Comparison of ENCODE assay signal across 9 mouse cellular contexts in the genomic region with DNA sequence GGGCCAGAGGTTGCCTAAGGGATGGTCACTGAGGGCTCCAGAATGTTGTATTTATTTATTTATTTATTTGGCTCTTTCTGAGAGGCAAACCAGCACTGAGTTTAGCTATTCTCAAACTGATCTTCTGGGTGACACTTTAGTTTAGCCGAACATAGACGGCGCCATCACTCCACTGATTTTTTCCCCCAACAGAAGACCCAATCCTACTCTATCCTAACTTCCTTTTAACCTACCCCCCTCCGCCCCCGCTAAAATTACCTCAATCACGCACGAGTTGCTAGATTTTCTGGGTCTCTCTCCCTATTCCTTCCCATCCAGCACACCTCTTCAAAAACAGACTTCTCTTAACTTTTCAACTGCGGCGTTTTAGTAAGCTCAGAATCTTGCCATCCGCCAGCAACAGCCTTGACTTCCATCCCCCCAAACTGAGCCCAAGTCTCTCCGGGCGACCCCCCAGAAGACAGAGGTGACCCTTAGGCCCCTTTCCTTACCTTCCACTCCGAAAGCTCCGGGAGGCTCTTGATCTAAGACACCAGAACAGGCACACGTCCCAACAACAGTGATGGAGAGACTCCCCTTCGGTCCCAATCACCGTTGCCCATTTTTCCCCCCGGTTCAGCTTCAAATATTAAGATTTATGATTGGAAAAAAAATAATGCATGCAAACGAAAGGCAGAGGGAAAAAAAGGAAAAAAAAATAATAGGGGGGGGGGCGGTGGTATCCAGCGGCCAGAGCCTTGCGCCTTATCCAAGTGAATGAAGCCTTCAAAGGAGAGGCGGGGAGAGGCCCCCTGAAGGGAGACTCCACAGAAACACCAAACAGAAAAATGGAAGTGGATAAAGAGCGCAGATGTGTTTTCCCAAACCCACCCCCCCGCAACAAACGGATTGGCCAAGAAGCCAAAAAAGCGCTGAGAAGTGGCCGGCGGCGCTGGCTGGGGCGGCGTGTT. TPM values are rescaled to one million over a fixed set of nuclear protein-coding genes. Genes with fewer than 3 reads are reported as not detected.
A peak's percentile ranks its signal among the peaks of the same experiment; 100 is the strongest.
DNase-seq lines count a peak whose midpoint lies in the region; ATAC-seq and TF ChIP-seq lines count a peak whose summit lies in the region.
"Had no signal": no experiment of that assay in that cellular context is flagged by ENCODE, and none has a peak within 500 bp of the region (broad histone marks: within the 10 kb centered on the region; RNA-seq: fewer than 3 reads in every experiment).

A gene (minus strand): TSS at position 737 of the 950 bp plus-strand sequence.

- H3K27ac ChIP-seq in kidney, adult 2 months (ENCODE audit: insufficient read depth, low read depth, low read length), result no peak within 1 kb of the TSS
- no peak within 1 kb of the TSS for H3K27ac ChIP-seq in intestine, embryonic 16.5 days (ENCODE audit: low read length)
- no peak within 1 kb of the TSS for H3K27ac ChIP-seq in liver, embryonic 16.5 days (ENCODE audit: low read length)
- no peak within 1 kb of the TSS for H3K27ac ChIP-seq in stomach, embryonic 16.5 days (ENCODE audit: low read length)

- ATAC-seq in intestine, embryonic 16.5 days, result peak; percentile 17; the same call in 1 of the 2 replicates
- ATAC-seq in liver, embryonic 16.5 days (ENCODE audit: low read depth), result no peak
- ATAC-seq in stomach, embryonic 16.5 days (ENCODE audit: insufficient read depth, low FRiP score), result peak; percentile 25; the same call in 1 of the 2 replicates

- DNase-seq in kidney, adult 2 months, result no peak
- no peak for DNase-seq in kidney, postnatal 25 days
- DNase-seq in embryo, embryonic 11 days, result peak; percentile 21
- DNase-seq in gastrocnemius, postnatal 14 days, result no peak
- no peak for DNase-seq in urinary bladder, postnatal 10 days (ENCODE audit: low spot score)

- WGBS in kidney, adult 2 months, result 4% methylated on average over 32 of the region's 32 CpGs
- WGBS in intestine, embryonic 16.5 days, result 5% methylated on average over 32 of the region's 32 CpGs
- WGBS in liver, embryonic 16.5 days (ENCODE audit: insufficient replicate concordance), result 5% methylated on average over 31 of the region's 32 CpGs
- WGBS in stomach, embryonic 16.5 days, result 4% methylated on average over 31 of the region's 32 CpGs

- peak within 1 kb of the TSS; percentile 83 for H3K4me2 ChIP-seq in intestine, embryonic 16.5 days (ENCODE audit: low read depth, low read length)
- peak within 1 kb of the TSS; percentile 46 for H3K4me2 ChIP-seq in liver, embryonic 16.5 days (ENCODE audit: low read depth, low read length)
- H3K4me2 ChIP-seq in stomach, embryonic 16.5 days (ENCODE audit: low read depth, low read length), result peak within 1 kb of the TSS; percentile 86

- no peak for TF ChIP-seq POLR2A in kidney, adult 2 months (IDR thresholded peaks at IDR 0.05; ENCODE audit: low read depth, low read length)

- no peak for TF ChIP-seq CTCF in kidney, adult 2 months (conservative IDR thresholded peaks at IDR 0.05; ENCODE audit: insufficient read depth, insufficient read length, low read depth, low read length)

- H3K4me1 ChIP-seq in kidney, adult 2 months (ENCODE audit: control insufficient read depth, insufficient read depth, low read length), result no peaks in the 10 kb centered on the region
- peaks cover 5% of the 10 kb centered on the region; the same call in 1 of the 2 replicates for H3K4me1 ChIP-seq in intestine, embryonic 16.5 days (ENCODE audit: control insufficient read depth, insufficient read depth, low read length)
- H3K4me1 ChIP-seq in liver, embryonic 16.5 days (ENCODE audit: control insufficient read depth, low read depth, low read length), result no peaks in the 10 kb centered on the region
- H3K4me1 ChIP-seq in stomach, embryonic 16.5 days (ENCODE audit: control insufficient read depth, insufficient read depth, low read length), result no peaks in the 10 kb centered on the region

- H3K9me3 ChIP-seq in intestine, embryonic 16.5 days (ENCODE audit: control insufficient read depth, low read length), result no peaks in the 10 kb centered on the region
- no peaks in the 10 kb centered on the region for H3K9me3 ChIP-seq in liver, embryonic 16.5 days (replicated peaks; ENCODE audit: control insufficient read depth, low read length)
- H3K9me3 ChIP-seq in stomach, embryonic 16.5 days (replicated peaks; ENCODE audit: control insufficient read depth, low read length), result no peaks in the 10 kb centered on the region

- H3K9ac ChIP-seq in intestine, embryonic 16.5 days (ENCODE audit: low read depth, low read length), result peak within 1 kb of the TSS; percentile 62
- no peak within 1 kb of the TSS for H3K9ac ChIP-seq in liver, embryonic 16.5 days (ENCODE audit: low read depth, low read length)
- H3K9ac ChIP-seq in stomach, embryonic 16.5 days (ENCODE audit: low read length), result peak within 1 kb of the TSS; percentile 63

- no peaks in the 10 kb centered on the region for H3K36me3 ChIP-seq in kidney, adult 2 months (ENCODE audit: control insufficient read depth, insufficient read depth, low read length)
- H3K36me3 ChIP-seq in intestine, embryonic 16.5 days (ENCODE audit: control insufficient read depth, insufficient read depth, low read length), result no peaks in the 10 kb centered on the region
- no peaks in the 10 kb centered on the region for H3K36me3 ChIP-seq in liver, embryonic 16.5 days (ENCODE audit: control insufficient read depth, insufficient read depth)
- H3K36me3 ChIP-seq in stomach, embryonic 16.5 days (ENCODE audit: control insufficient read depth, insufficient read depth, low read length), result no peaks in the 10 kb centered on the region

- no peaks in the 10 kb centered on the region; the same call in 1 of the 2 replicates for H3K27me3 ChIP-seq in kidney, adult 2 months (replicated peaks; ENCODE audit: control insufficient read depth, insufficient read depth, low read length)
- H3K27me3 ChIP-seq in intestine, embryonic 16.5 days (replicated peaks; ENCODE audit: control insufficient read depth, insufficient read depth, low read length), result peaks cover 29% of the 10 kb centered on the region
- peaks cover 28% of the 10 kb centered on the region for H3K27me3 ChIP-seq in liver, embryonic 16.5 days (ENCODE audit: control insufficient read depth, insufficient read depth, low read depth, low read length)
- H3K27me3 ChIP-seq in stomach, embryonic 16.5 days (ENCODE audit: control insufficient read depth, insufficient read depth, low read length), result peaks cover 29% of the 10 kb centered on the region

- peak within 1 kb of the TSS; percentile 46 for H3K4me3 ChIP-seq in kidney, adult 2 months (ENCODE audit: insufficient read depth, low read depth, low read length)
- H3K4me3 ChIP-seq in intestine, embryonic 16.5 days (ENCODE audit: low read length), result peak within 1 kb of the TSS; percentile 56
- H3K4me3 ChIP-seq in liver, embryonic 16.5 days (ENCODE audit: low read depth, low read length), result peak within 1 kb of the TSS; percentile 36
- peak within 1 kb of the TSS; percentile 60 for H3K4me3 ChIP-seq in stomach, embryonic 16.5 days (replicated peaks; ENCODE audit: low read length)

- intact Hi-C loops in gastrocnemius, postnatal 14 days (cut with DNase I; ENCODE audit: low total_unique reads), result no loop called here

RNA-seq across cellular contexts. Expression of the gene that starts here (rescaled TPM):
- 0.03 and 0.14 TPM in 2 replicates for polyA plus RNA-seq in kidney, adult 2 months (2012; rRNA removed)
- polyA plus RNA-seq in intestine, embryonic 16.5 days (2015; fragmentation: Nextera tagmentation; extraction: Ambion mirVana), result 1.9 and 2.4 TPM in 2 replicates
- not detected in 2 replicates for polyA plus RNA-seq in liver, embryonic 16.5 days (2015; fragmentation: Nextera tagmentation; extraction: Ambion mirVana)
- polyA plus RNA-seq in stomach, embryonic 16.5 days (2015; fragmentation: Nextera tagmentation; extraction: Ambion mirVana), result 4.2 and 4.5 TPM in 2 replicates
- under 1 TPM; 0.13 to 0.18 TPM for total RNA-seq in gastrocnemius, postnatal 14 days (2021)
- total RNA-seq: MEL had no signal
